Mouse (Mus musculus) heart, adult 2 months (tissue): ENCODE measurements around the gene Pnkd.

Experiments used
- CTCF ChIP-seq: fragments of 200-600 bp; IDR thresholded peaks from 2 replicates; pipeline ENCODE4 v1.8.1; 2022; ENCODE audit warnings: antibody characterized with exemption, mild to moderate bottlenecking, moderate library complexity
- POLR2A ChIP-seq: fragments of 200-500 bp; IDR thresholded peaks from 2 replicates; pipeline ENCODE4 v1.6.1; 2011; ENCODE audit warnings: mild to moderate bottlenecking, low read depth, low read length, control low read depth; ENCODE audit not compliant: insufficient read depth

DNA sequence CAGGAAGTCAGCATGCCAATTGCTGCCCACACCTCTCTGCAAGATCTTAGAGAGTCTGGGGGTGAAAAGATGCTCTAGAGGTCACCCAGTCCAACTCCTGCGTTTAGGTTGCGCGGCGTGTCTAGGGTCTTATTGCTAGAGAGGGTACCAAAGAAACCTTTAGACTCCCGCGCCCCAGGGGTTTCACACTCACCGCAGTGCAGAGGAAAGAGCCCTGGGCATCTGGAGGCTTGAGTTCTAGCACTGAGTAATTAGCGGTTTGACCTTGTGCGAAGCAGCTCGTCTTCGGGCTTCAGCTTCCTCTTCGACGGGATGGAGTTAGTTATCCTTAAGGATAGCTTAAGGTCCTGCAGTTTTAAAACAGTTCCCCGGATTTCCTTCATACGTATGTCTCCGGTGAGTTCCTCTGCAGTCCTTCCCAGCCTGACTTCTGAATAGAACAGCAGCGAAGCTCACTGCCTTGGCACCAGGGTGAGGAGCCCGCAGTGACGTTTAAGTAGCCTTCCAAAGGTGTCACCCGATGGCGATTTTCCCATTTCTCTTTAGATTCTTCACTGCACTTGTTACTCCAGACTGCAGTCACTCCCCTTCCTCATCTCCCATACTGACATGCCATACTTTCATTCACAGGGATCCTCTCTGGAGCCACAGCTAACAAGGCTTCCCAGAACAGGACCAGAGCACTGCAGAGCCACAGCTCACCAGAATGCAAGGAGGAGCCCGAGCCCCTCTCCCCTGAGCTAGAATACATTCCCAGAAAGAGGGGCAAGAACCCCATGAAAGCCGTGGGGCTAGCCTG lies 681 bp downstream of the Pnkd start:
- no peak for TF ChIP-seq POLR2A
- TF ChIP-seq CTCF, result no peak
